Mouse (Mus musculus): ENCODE measurements at regions not wholly inside any gene's neighbourhood (a gene's known extent, or its start where the extent isn't known, plus 50 kb on each side); places are given as distances from the start of the nearest gene placed in this dataset.

GRCm38 (mm10) chr9:14202551-14203306 is 72.1 kb upstream of the Sesn3 start:
- TF ChIP-seq CTCF (IDR thresholded peaks at IDR 0.05; ENCODE audit: insufficient read depth, low read length) (no peak), POLR2A (IDR thresholded peaks at IDR 0.05; ENCODE audit: borderline replicate concordance, extremely low read depth, low read depth, low read length) (no peak)
